Mouse (Mus musculus) stomach, embryonic 16.5 days (tissue): ENCODE results near the gene Khdc3. TPM values are rescaled to one million over a fixed set of nuclear protein-coding genes. Genes with fewer than 3 reads are reported as not detected.
A peak's percentile ranks its signal among the peaks of the same experiment; 100 is the strongest.

ENCODE experiments used
- ATAC-seq: fragments of 200-750 bp; cut with Nextera tagmentation; 2 replicates; pipeline ENCODE4 v1.8.0; 2017; ENCODE audit warnings: moderate number of reproducible peaks, moderate TSS enrichment; ENCODE audit not compliant: insufficient read depth, low FRiP score
- H3K27ac ChIP-seq: fragments of 300-500 bp; sonication (generic); 2 replicates; pipeline ENCODE4 v1.5.1; 2014; ENCODE audit warnings: low read length
- H3K27me3 ChIP-seq: fragments of 300-500 bp; sonication (generic); 2 replicates; pipeline ENCODE4 v1.6.1; 2014; ENCODE audit warnings: low read length, control low read depth, mixed read lengths; ENCODE audit not compliant: control insufficient read depth, insufficient read depth
- H3K36me3 ChIP-seq: fragments of 300-500 bp; sonication (generic); 2 replicates; pipeline ENCODE4 v1.6.1; 2014; ENCODE audit warnings: low read length; ENCODE audit not compliant: control insufficient read depth, insufficient read depth
- H3K4me1 ChIP-seq: fragments of 300-500 bp; sonication (generic); 2 replicates; pipeline ENCODE4 v1.6.1; 2014; ENCODE audit warnings: low read length, control low read depth, mixed read lengths; ENCODE audit not compliant: control insufficient read depth, insufficient read depth
- H3K4me2 ChIP-seq: fragments of 300-500 bp; sonication (generic); 2 replicates; pipeline ENCODE4 v1.6.1; 2014; ENCODE audit warnings: low read depth, low read length, mixed read lengths
- H3K4me3 ChIP-seq: fragments of 300-500 bp; sonication (generic); replicated peaks from 2 replicates; pipeline ENCODE4 v1.5.1; 2014; ENCODE audit warnings: mild to moderate bottlenecking, low read length
- H3K9ac ChIP-seq: fragments of 300-500 bp; sonication (generic); 2 replicates; pipeline ENCODE4 v1.6.1; 2014; ENCODE audit warnings: low read length
- H3K9me3 ChIP-seq: fragments of 300-500 bp; sonication (generic); replicated peaks from 2 replicates; pipeline ENCODE4 v1.6.1; 2016; ENCODE audit warnings: low read length, control low read depth; ENCODE audit not compliant: control insufficient read depth
- WGBS: fragments of 180-500 bp; shearing (Covaris S2); extraction: QIAGEN DNeasy Blood & Tissue Kit; methylation state at CpG from one replicate; pipeline ENCODE4 v1.1.7; 2014; 5-methylcytosine and 5-hydroxymethylcytosine counted together
- polyA plus RNA-seq: library from polyadenylated mRNA; unstranded; fragments of >200 nt; fragmentation: Nextera tagmentation; extraction: Ambion mirVana; gene quantifications from 2 replicates; pipeline ENCODE4 v1.2.1, GENCODE M21; 2015

Khdc3 gene
- 0.10 and 0.40 TPM in 2 replicates for polyA plus RNA-seq

- Histone ChIP-seq H3K27me3 (peaks cover 6% of the 10 kb centered on the region; the same call in 1 of the 2 replicates), H3K4me2 (no peak within 1 kb of the TSS), H3K9ac (no peak within 1 kb of the TSS), H3K9me3 (no peaks in the 10 kb centered on the region), H3K4me3 (no peak within 1 kb of the TSS), H3K27ac (no peak within 1 kb of the TSS), H3K36me3 (no peaks in the 10 kb centered on the region), H3K4me1 (no peaks in the 10 kb centered on the region)
- 85% methylated on average over 5 of the region's 5 CpGs for WGBS
- no peak for ATAC-seq
These were observed at the start of gene Khdc3 for GRCm38 (mm10) chr9:73101536-73101935. Khdc3 (plus strand) TSS chr9:73101836.

- ATAC-seq: no peak
These were observed 46.2 kb upstream of the Khdc3 start for GRCm38 (mm10) chr9:73055441-73055911.

GRCm38 (mm10) chr9:73059224-73059623, 42.4 kb upstream of the Khdc3 start:
- ATAC-seq: no peak
- Histone ChIP-seq H3K27ac (no peak overlapping the region), H3K9ac (no peak overlapping the region), H3K4me2 (no peak overlapping the region), H3K36me3 (no peaks in the 10 kb centered on the region), H3K4me1 (peaks cover 11% of the 10 kb centered on the region; the same call in 1 of the 2 replicates), H3K9me3 (no peaks in the 10 kb centered on the region), H3K4me3 (no peak overlapping the region), H3K27me3 (no peaks in the 10 kb centered on the region)
- 85% methylated on average over 4 of the region's 4 CpGs for WGBS

More at GRCm38 (mm10) chr9:73055441-73055911, 46.2 kb upstream of the Khdc3 start:
- H3K36me3 ChIP-seq: no peaks in the 10 kb centered on the region
- no peaks in the 10 kb centered on the region for H3K9me3 ChIP-seq
- H3K4me1 ChIP-seq: 0 out of 2 replicates have a peak, but pooled peaks cover 4% of the 10 kb centered on the region
- H3K27me3 ChIP-seq: no peaks in the 10 kb centered on the region
- H3K27ac ChIP-seq: no peak overlapping the region; the same call in 1 of the 2 replicates
- WGBS: 44% methylated on average over 10 of the region's 10 CpGs
- H3K4me2 ChIP-seq: no peak overlapping the region
- H3K4me3 ChIP-seq: no peak overlapping the region
- H3K9ac ChIP-seq: no peak overlapping the region

GRCm38 (mm10) chr9:73063621-73064290, 37.9 kb upstream of the Khdc3 start:
- Histone ChIP-seq H3K9ac (no peak overlapping the region), H3K27me3 (no peaks in the 10 kb centered on the region), H3K9me3 (no peaks in the 10 kb centered on the region), H3K4me2 (peak overlapping the region; percentile 35), H3K4me1 (peaks cover 21% of the 10 kb centered on the region), H3K36me3 (no peaks in the 10 kb centered on the region), H3K4me3 (no peak overlapping the region), H3K27ac (no peak overlapping the region)
- no peak for ATAC-seq
- 30% methylated on average over 15 of the region's 15 CpGs for WGBS

- Histone ChIP-seq H3K27me3 (no peaks in the 10 kb centered on the region), H3K9ac (peak overlapping the region; percentile 43; the same call in 1 of the 2 replicates), H3K4me2 (peak overlapping the region; percentile 46), H3K4me3 (peak overlapping the region; percentile 17; the same call in 1 of the 2 replicates), H3K36me3 (no peaks in the 10 kb centered on the region), H3K27ac (peak overlapping the region; percentile 95), H3K4me1 (peaks cover 25% of the 10 kb centered on the region), H3K9me3 (no peaks in the 10 kb centered on the region)
- ATAC-seq: peak; percentile 51
- 22% methylated on average over 10 of the region's 10 CpGs for WGBS
These were observed 34.5 kb upstream of the Khdc3 start for GRCm38 (mm10) chr9:73067086-73067485.

GRCm38 (mm10) chr9:73068230-73068679, 33.4 kb upstream of the Khdc3 start:
- H3K4me3 ChIP-seq: no peak overlapping the region
- peak; percentile 83 for ATAC-seq
- no peaks in the 10 kb centered on the region for H3K27me3 ChIP-seq
- H3K4me2 ChIP-seq: peak overlapping the region; percentile 46; the same call in 1 of the 2 replicates
- no peaks in the 10 kb centered on the region for H3K9me3 ChIP-seq
- no peaks in the 10 kb centered on the region for H3K36me3 ChIP-seq
- 20% methylated on average over 6 of the region's 6 CpGs for WGBS
- H3K4me1 ChIP-seq: peaks cover 25% of the 10 kb centered on the region
- peak overlapping the region; percentile 49; the same call in 1 of the 2 replicates for H3K9ac ChIP-seq
- peak overlapping the region; percentile 95 for H3K27ac ChIP-seq

- ATAC-seq: peak; percentile 37; the same call in 1 of the 2 replicates
- H3K9me3 ChIP-seq: no peaks in the 10 kb centered on the region
- H3K27me3 ChIP-seq: no peaks in the 10 kb centered on the region
- peak overlapping the region; percentile 95 for H3K27ac ChIP-seq
- no peaks in the 10 kb centered on the region for H3K36me3 ChIP-seq
- peaks cover 22% of the 10 kb centered on the region for H3K4me1 ChIP-seq
- H3K9ac ChIP-seq: no peak overlapping the region
- 61% methylated on average over 6 of the region's 6 CpGs for WGBS
- H3K4me3 ChIP-seq: no peak overlapping the region
- no peak overlapping the region for H3K4me2 ChIP-seq
These were observed 32.9 kb upstream of the Khdc3 start for GRCm38 (mm10) chr9:73068688-73069087.

- Histone ChIP-seq H3K4me3 (no peak overlapping the region), H3K4me1 (peaks cover 19% of the 10 kb centered on the region), H3K9me3 (no peaks in the 10 kb centered on the region), H3K4me2 (no peak overlapping the region), H3K36me3 (no peaks in the 10 kb centered on the region), H3K9ac (no peak overlapping the region), H3K27me3 (no peaks in the 10 kb centered on the region), H3K27ac (peak overlapping the region; percentile 78)
- 61% methylated on average over 10 of the region's 10 CpGs for WGBS
- ATAC-seq: peak; percentile 23
These were observed 30.5 kb upstream of the Khdc3 start for GRCm38 (mm10) chr9:73070971-73071659.

GRCm38 (mm10) chr9:73072426-73072825, 29.2 kb upstream of the Khdc3 start:
- Histone ChIP-seq H3K36me3 (no peaks in the 10 kb centered on the region), H3K4me2 (no peak overlapping the region), H3K27me3 (no peaks in the 10 kb centered on the region), H3K27ac (no peak overlapping the region), H3K4me3 (no peak overlapping the region), H3K4me1 (peaks cover 15% of the 10 kb centered on the region), H3K9me3 (no peaks in the 10 kb centered on the region), H3K9ac (no peak overlapping the region)
- WGBS: 76% methylated on average over 8 of the region's 8 CpGs
- no peak for ATAC-seq
